Mouse (Mus musculus) heart, embryonic 13.5 days (tissue): ENCODE results near the gene Rnasel. TPM values are rescaled to one million over a fixed set of nuclear protein-coding genes. Genes with fewer than 3 reads are reported as not detected.

Source experiments
- ATAC-seq: fragments of 200-750 bp; cut with Nextera tagmentation; 2 replicates; pipeline ENCODE4 v1.8.0; 2017; ENCODE audit warnings: moderate TSS enrichment; ENCODE audit not compliant: insufficient number of reproducible peaks, low FRiP score, low TSS enrichment; ENCODE audit errors: extremely low read depth
- H3K27ac ChIP-seq: fragments of 300-500 bp; sonication (generic); replicated peaks from 2 replicates; pipeline ENCODE4 v1.5.1; 2015; ENCODE audit warnings: moderate library complexity, mild to moderate bottlenecking, inconsistent platforms
- H3K27me3 ChIP-seq: fragments of 300-500 bp; sonication (generic); replicated peaks from 2 replicates; pipeline ENCODE4 v1.6.1; 2015; ENCODE audit warnings: mild to moderate bottlenecking, inconsistent platforms
- H3K36me3 ChIP-seq: fragments of 300-500 bp; sonication (generic); 2 replicates; pipeline ENCODE4 v1.6.1; 2015; ENCODE audit warnings: mild to moderate bottlenecking, inconsistent platforms
- H3K4me1 ChIP-seq: fragments of 300-500 bp; sonication (generic); 2 replicates; pipeline ENCODE4 v1.6.1; 2015; ENCODE audit warnings: inconsistent platforms
- H3K4me2 ChIP-seq: fragments of 300-500 bp; sonication (generic); 2 replicates; pipeline ENCODE4 v1.6.1; 2015; ENCODE audit warnings: inconsistent platforms, mild to moderate bottlenecking, moderate library complexity
- H3K4me3 ChIP-seq: fragments of 300-500 bp; sonication (generic); 2 replicates; pipeline ENCODE4 v1.5.1; 2015; ENCODE audit warnings: moderate library complexity, mild to moderate bottlenecking, inconsistent platforms
- H3K9ac ChIP-seq: fragments of 300-500 bp; sonication (generic); 2 replicates; pipeline ENCODE4 v1.6.1; 2015; ENCODE audit warnings: inconsistent platforms, mild to moderate bottlenecking, moderate library complexity
- H3K9me3 ChIP-seq: fragments of 300-500 bp; sonication (generic); 2 replicates; pipeline ENCODE4 v1.6.1; 2016; ENCODE audit warnings: inconsistent platforms
- WGBS: fragments of 180-500 bp; shearing (Covaris S2); methylation state at CpG from one replicate; pipeline ENCODE4 v1.1.7; 2015; ENCODE audit warnings: mixed read lengths; 5-methylcytosine and 5-hydroxymethylcytosine counted together
- polyA plus RNA-seq: library from polyadenylated mRNA; unstranded; fragments of >200 nt; fragmentation: Nextera tagmentation; extraction: Ambion mirVana; gene quantifications from 2 replicates; pipeline ENCODE4 v1.2.1, GENCODE M21; 2015

The Rnasel gene
- polyA plus RNA-seq, 1 experiment from 2014 or later: 13.9 TPM

GRCm38 (mm10) chr1:153711544-153712262 lies 37.5 kb upstream of the Rnasel start:
- no peaks in the 10 kb centered on the region for H3K9me3 ChIP-seq
- H3K9ac ChIP-seq: no peak overlapping the region
- H3K4me1 ChIP-seq: peaks cover 12% of the 10 kb centered on the region
- no peak overlapping the region for H3K27ac ChIP-seq
- no peak overlapping the region for H3K4me3 ChIP-seq
- no peaks in the 10 kb centered on the region for H3K36me3 ChIP-seq
- H3K27me3 ChIP-seq: no peaks in the 10 kb centered on the region
- WGBS: 63% methylated on average over 3 of the region's 3 CpGs
- H3K4me2 ChIP-seq: no peak overlapping the region
- no peak for ATAC-seq

- H3K27me3 ChIP-seq: no peaks in the 10 kb centered on the region
- no peaks in the 10 kb centered on the region for H3K36me3 ChIP-seq
- no peak for ATAC-seq
- H3K4me1 ChIP-seq: peaks cover 12% of the 10 kb centered on the region
- WGBS: 87% methylated on average over 2 of the region's 2 CpGs
- no peak overlapping the region for H3K9ac ChIP-seq
- H3K4me2 ChIP-seq: no peak overlapping the region
- no peak overlapping the region for H3K27ac ChIP-seq
- H3K4me3 ChIP-seq: no peak overlapping the region
- no peaks in the 10 kb centered on the region for H3K9me3 ChIP-seq
Observed at GRCm38 (mm10) chr1:153712633-153713032, 36.6 kb upstream of the Rnasel start.

GRCm38 (mm10) chr1:153717990-153718389 lies 31.2 kb upstream of the Rnasel start:
- no peak overlapping the region for H3K4me3 ChIP-seq
- ATAC-seq: no peak
- no peak overlapping the region for H3K4me2 ChIP-seq
- no peaks in the 10 kb centered on the region for H3K36me3 ChIP-seq
- WGBS: 62% methylated on average over 1 of the region's 1 CpGs
- no peak overlapping the region for H3K27ac ChIP-seq
- H3K9me3 ChIP-seq: no peaks in the 10 kb centered on the region
- no peak overlapping the region for H3K9ac ChIP-seq
- no peaks in the 10 kb centered on the region for H3K27me3 ChIP-seq
- no peaks in the 10 kb centered on the region for H3K4me1 ChIP-seq

GRCm38 (mm10) chr1:153720935-153721334 lies 28.3 kb upstream of the Rnasel start:
- Histone ChIP-seq H3K4me1 (no peaks in the 10 kb centered on the region), H3K4me2 (no peak overlapping the region), H3K27me3 (no peaks in the 10 kb centered on the region), H3K4me3 (no peak overlapping the region), H3K9ac (no peak overlapping the region), H3K9me3 (no peaks in the 10 kb centered on the region), H3K36me3 (no peaks in the 10 kb centered on the region), H3K27ac (no peak overlapping the region)
- ATAC-seq: no peak
- WGBS: 70% methylated on average over 7 of the region's 7 CpGs

GRCm38 (mm10) chr1:153721565-153722310 lies 27.5 kb upstream of the Rnasel start:
- Histone ChIP-seq H3K4me3 (no peak overlapping the region), H3K36me3 (no peaks in the 10 kb centered on the region), H3K9me3 (no peaks in the 10 kb centered on the region), H3K27ac (no peak overlapping the region), H3K4me1 (no peaks in the 10 kb centered on the region), H3K4me2 (no peak overlapping the region), H3K9ac (no peak overlapping the region), H3K27me3 (no peaks in the 10 kb centered on the region)
- no peak for ATAC-seq
- WGBS: 70% methylated on average over 9 of the region's 9 CpGs

GRCm38 (mm10) chr1:153723426-153723825 lies 25.8 kb upstream of the Rnasel start:
- no peak for ATAC-seq
- no peak overlapping the region for H3K4me3 ChIP-seq
- 65% methylated on average over 9 of the region's 9 CpGs for WGBS
- H3K4me2 ChIP-seq: no peak overlapping the region
- H3K9me3 ChIP-seq: no peaks in the 10 kb centered on the region
- H3K27ac ChIP-seq: no peak overlapping the region
- H3K27me3 ChIP-seq: no peaks in the 10 kb centered on the region
- no peaks in the 10 kb centered on the region for H3K36me3 ChIP-seq
- H3K4me1 ChIP-seq: no peaks in the 10 kb centered on the region
- H3K9ac ChIP-seq: no peak overlapping the region

GRCm38 (mm10) chr1:153726636-153727035 lies 22.6 kb upstream of the Rnasel start:
- Histone ChIP-seq H3K27me3 (no peaks in the 10 kb centered on the region), H3K9ac (no peak overlapping the region), H3K27ac (no peak overlapping the region), H3K9me3 (no peaks in the 10 kb centered on the region), H3K4me2 (no peak overlapping the region), H3K36me3 (no peaks in the 10 kb centered on the region), H3K4me3 (no peak overlapping the region), H3K4me1 (peaks cover 19% of the 10 kb centered on the region)
- ATAC-seq: no peak
- 83% methylated on average over 16 of the region's 16 CpGs for WGBS

GRCm38 (mm10) chr1:153729806-153730205 lies 19.4 kb upstream of the Rnasel start:
- Histone ChIP-seq H3K4me2 (no peak overlapping the region), H3K9me3 (no peaks in the 10 kb centered on the region), H3K27ac (no peak overlapping the region), H3K27me3 (peaks cover 16% of the 10 kb centered on the region; the same call in 1 of the 2 replicates), H3K4me3 (no peak overlapping the region), H3K36me3 (no peaks in the 10 kb centered on the region), H3K9ac (no peak overlapping the region), H3K4me1 (peaks cover 31% of the 10 kb centered on the region)
- ATAC-seq: no peak
- 27% methylated on average over 2 of the region's 2 CpGs for WGBS

- WGBS: 10% methylated on average over 3 of the region's 3 CpGs
- Histone ChIP-seq H3K27ac (peak overlapping the region; percentile 73), H3K4me3 (no peak overlapping the region), H3K9me3 (no peaks in the 10 kb centered on the region), H3K36me3 (no peaks in the 10 kb centered on the region), H3K9ac (no peak overlapping the region), H3K27me3 (peaks cover 21% of the 10 kb centered on the region; the same call in 1 of the 2 replicates), H3K4me1 (peaks cover 31% of the 10 kb centered on the region), H3K4me2 (no peak overlapping the region)
- ATAC-seq: peak; percentile 52; the same call in 1 of the 2 replicates
Observed at GRCm38 (mm10) chr1:153730671-153731070, 18.6 kb upstream of the Rnasel start.

GRCm38 (mm10) chr1:153733181-153733580 lies 16.0 kb upstream of the Rnasel start:
- H3K9me3 ChIP-seq: no peaks in the 10 kb centered on the region
- no peak overlapping the region for H3K4me3 ChIP-seq
- H3K4me1 ChIP-seq: peaks cover 31% of the 10 kb centered on the region
- ATAC-seq: no peak
- no peak overlapping the region for H3K9ac ChIP-seq
- 56% methylated on average over 9 of the region's 9 CpGs for whole genome bisulfite sequencing
- H3K4me2 ChIP-seq: no peak overlapping the region
- peaks cover 46% of the 10 kb centered on the region for H3K27me3 ChIP-seq
- no peaks in the 10 kb centered on the region for H3K36me3 ChIP-seq
- no peak overlapping the region for H3K27ac ChIP-seq

GRCm38 (mm10) chr1:153734866-153735265 lies 14.4 kb upstream of the Rnasel start:
- WGBS: 67% methylated on average over 4 of the region's 4 CpGs
- ATAC-seq: no peak
- H3K9me3 ChIP-seq: no peaks in the 10 kb centered on the region
- H3K4me1 ChIP-seq: peaks cover 34% of the 10 kb centered on the region
- no peak overlapping the region for H3K4me2 ChIP-seq
- H3K27ac ChIP-seq: no peak overlapping the region
- no peak overlapping the region for H3K9ac ChIP-seq
- no peak overlapping the region for H3K4me3 ChIP-seq
- H3K36me3 ChIP-seq: no peaks in the 10 kb centered on the region
- peaks cover 62% of the 10 kb centered on the region for H3K27me3 ChIP-seq
